Mouse (Mus musculus): ENCODE results near the gene Flvcr1. TPM values are rescaled to one million over a fixed set of nuclear protein-coding genes. Genes with fewer than 3 reads are reported as not detected.

The Flvcr1 gene
- polyA plus RNA-seq (2014; fragmentation: Nextera tagmentation; extraction: Ambion mirVana): 7.3 and 8.2 TPM in 2 replicates

- no peaks in the 10 kb centered on the region for H3K27me3 ChIP-seq (replicated peaks; ENCODE audit: control insufficient read depth, insufficient read depth, low read length)
- 0 out of 2 replicates have a peak, but pooled peaks cover 9% of the 10 kb centered on the region for H3K4me1 ChIP-seq (ENCODE audit: control insufficient read depth, insufficient read depth, low read length)
- no peaks in the 10 kb centered on the region for H3K9me3 ChIP-seq (ENCODE audit: control insufficient read depth, low read length)
- peak within 1 kb of the TSS; percentile 84 for H3K9ac ChIP-seq (ENCODE audit: low read depth, low read length)
- WGBS: under 1% methylated on average over 37 of the region's 50 CpGs
- H3K36me3 ChIP-seq (ENCODE audit: control insufficient read depth, insufficient read depth, low read length): peaks cover 4% of the 10 kb centered on the region; the same call in 1 of the 2 replicates
- H3K4me3 ChIP-seq (ENCODE audit: low read depth, low read length): peak within 1 kb of the TSS; percentile 71
- peak; percentile 100 for DNase-seq (ENCODE audit: low spot score)
- ATAC-seq (ENCODE audit: low read depth): peak; percentile 100
- H3K4me2 ChIP-seq (ENCODE audit: low read depth, low read length): peak within 1 kb of the TSS; percentile 89
- H3K27ac ChIP-seq (replicated peaks; ENCODE audit: low read depth, low read length): peak within 1 kb of the TSS; percentile 82
These were observed at the start of gene Flvcr1 for GRCm38 (mm10) chr1:191026021-191026713. TSS of gene Flvcr1 (minus strand) at chr1:191026158.

- WGBS: 57% methylated on average over 10 of the region's 10 CpGs
- Histone ChIP-seq H3K27ac (replicated peaks; ENCODE audit: low read depth, low read length) (no peak overlapping the region), H3K9me3 (ENCODE audit: control insufficient read depth, low read length) (no peaks in the 10 kb centered on the region), H3K9ac (ENCODE audit: low read depth, low read length) (no peak overlapping the region), H3K4me1 (ENCODE audit: control insufficient read depth, insufficient read depth, low read length) (no peaks in the 10 kb centered on the region), H3K4me3 (ENCODE audit: low read depth, low read length) (no peak overlapping the region), H3K36me3 (ENCODE audit: control insufficient read depth, insufficient read depth, low read length) (peaks cover 67% of the 10 kb centered on the region), H3K27me3 (replicated peaks; ENCODE audit: control insufficient read depth, insufficient read depth, low read length) (no peaks in the 10 kb centered on the region), H3K4me2 (ENCODE audit: low read depth, low read length) (no peak overlapping the region)
- ATAC-seq (ENCODE audit: low read depth) (peak; percentile 18; the same call in 1 of the 2 replicates), DNase-seq (ENCODE audit: low spot score) (peak; percentile 76)
These were observed 49.4 kb upstream of the Flvcr1 start for GRCm38 (mm10) chr1:191075199-191075883.

GRCm38 (mm10) chr1:191073486-191073885, 47.5 kb upstream of the Flvcr1 start:
- H3K27me3 ChIP-seq (replicated peaks; ENCODE audit: control insufficient read depth, insufficient read depth, low read length): no peaks in the 10 kb centered on the region
- H3K36me3 ChIP-seq (ENCODE audit: control insufficient read depth, insufficient read depth, low read length): peaks cover 65% of the 10 kb centered on the region
- WGBS: 88% methylated on average over 4 of the region's 4 CpGs
- H3K4me1 ChIP-seq (ENCODE audit: control insufficient read depth, insufficient read depth, low read length): no peaks in the 10 kb centered on the region
- no peak overlapping the region for H3K27ac ChIP-seq (replicated peaks; ENCODE audit: low read depth, low read length)
- ATAC-seq (ENCODE audit: low read depth) (no peak), DNase-seq (ENCODE audit: low spot score) (no peak)
- no peak overlapping the region for H3K9ac ChIP-seq (ENCODE audit: low read depth, low read length)
- H3K4me2 ChIP-seq (ENCODE audit: low read depth, low read length): no peak overlapping the region
- H3K9me3 ChIP-seq (ENCODE audit: control insufficient read depth, low read length): no peaks in the 10 kb centered on the region
- H3K4me3 ChIP-seq (ENCODE audit: low read depth, low read length): no peak overlapping the region

- H3K27ac ChIP-seq (replicated peaks; ENCODE audit: low read depth, low read length): no peak overlapping the region
- 81% methylated on average over 6 of the region's 6 CpGs for WGBS
- ATAC-seq (ENCODE audit: low read depth): no peak
- DNase-seq (ENCODE audit: low spot score): peak; percentile 27
- H3K4me2 ChIP-seq (ENCODE audit: low read depth, low read length): no peak overlapping the region
- H3K9me3 ChIP-seq (ENCODE audit: control insufficient read depth, low read length): no peaks in the 10 kb centered on the region
- H3K36me3 ChIP-seq (ENCODE audit: control insufficient read depth, insufficient read depth, low read length): peaks cover 65% of the 10 kb centered on the region
- no peaks in the 10 kb centered on the region for H3K27me3 ChIP-seq (replicated peaks; ENCODE audit: control insufficient read depth, insufficient read depth, low read length)
- no peak overlapping the region for H3K9ac ChIP-seq (ENCODE audit: low read depth, low read length)
- no peaks in the 10 kb centered on the region for H3K4me1 ChIP-seq (ENCODE audit: control insufficient read depth, insufficient read depth, low read length)
- H3K4me3 ChIP-seq (ENCODE audit: low read depth, low read length): no peak overlapping the region
These were observed 47.0 kb upstream of the Flvcr1 start for GRCm38 (mm10) chr1:191073001-191073400.

- H3K4me3 ChIP-seq (ENCODE audit: low read depth, low read length): no peak overlapping the region
- no peak overlapping the region for H3K4me2 ChIP-seq (ENCODE audit: low read depth, low read length)
- H3K4me1 ChIP-seq (ENCODE audit: control insufficient read depth, insufficient read depth, low read length): no peaks in the 10 kb centered on the region
- no peaks in the 10 kb centered on the region for H3K9me3 ChIP-seq (ENCODE audit: control insufficient read depth, low read length)
- H3K27me3 ChIP-seq (replicated peaks; ENCODE audit: control insufficient read depth, insufficient read depth, low read length): no peaks in the 10 kb centered on the region
- no peak overlapping the region for H3K27ac ChIP-seq (replicated peaks; ENCODE audit: low read depth, low read length)
- WGBS: 91% methylated on average over 16 of the region's 16 CpGs
- no peak overlapping the region for H3K9ac ChIP-seq (ENCODE audit: low read depth, low read length)
- no peak for DNase-seq (ENCODE audit: low spot score)
- H3K36me3 ChIP-seq (ENCODE audit: control insufficient read depth, insufficient read depth, low read length): peaks cover 65% of the 10 kb centered on the region
- ATAC-seq (ENCODE audit: low read depth): no peak
These were observed 46.5 kb upstream of the Flvcr1 start for GRCm38 (mm10) chr1:191072329-191072913.

- no peak overlapping the region for H3K4me3 ChIP-seq (ENCODE audit: low read depth, low read length)
- H3K9me3 ChIP-seq (ENCODE audit: control insufficient read depth, low read length): no peaks in the 10 kb centered on the region
- no peaks in the 10 kb centered on the region for H3K4me1 ChIP-seq (ENCODE audit: control insufficient read depth, insufficient read depth, low read length)
- no peaks in the 10 kb centered on the region for H3K27me3 ChIP-seq (replicated peaks; ENCODE audit: control insufficient read depth, insufficient read depth, low read length)
- no peak overlapping the region for H3K4me2 ChIP-seq (ENCODE audit: low read depth, low read length)
- H3K9ac ChIP-seq (ENCODE audit: low read depth, low read length): no peak overlapping the region
- peaks cover 62% of the 10 kb centered on the region for H3K36me3 ChIP-seq (ENCODE audit: control insufficient read depth, insufficient read depth, low read length)
- 91% methylated on average over 6 of the region's 6 CpGs for WGBS
- H3K27ac ChIP-seq (replicated peaks; ENCODE audit: low read depth, low read length): no peak overlapping the region
- DNase-seq (ENCODE audit: low spot score) (no peak), ATAC-seq (ENCODE audit: low read depth) (no peak)
These were observed 45.7 kb upstream of the Flvcr1 start for GRCm38 (mm10) chr1:191071613-191072012.

- 88% methylated on average over 4 of the region's 4 CpGs for WGBS
- H3K36me3 ChIP-seq (ENCODE audit: control insufficient read depth, insufficient read depth, low read length): peaks cover 68% of the 10 kb centered on the region
These were observed 44.3 kb upstream of the Flvcr1 start for GRCm38 (mm10) chr1:191070259-191070658.

GRCm38 (mm10) chr1:191068377-191068776, 42.4 kb upstream of the Flvcr1 start:
- no peak overlapping the region for H3K4me2 ChIP-seq (ENCODE audit: low read depth, low read length)
- H3K9me3 ChIP-seq (ENCODE audit: control insufficient read depth, low read length): no peaks in the 10 kb centered on the region
- 79% methylated on average over 5 of the region's 5 CpGs for WGBS
- H3K36me3 ChIP-seq (ENCODE audit: control insufficient read depth, insufficient read depth, low read length): peaks cover 64% of the 10 kb centered on the region
- no peak overlapping the region for H3K4me3 ChIP-seq (ENCODE audit: low read depth, low read length)
- ATAC-seq (ENCODE audit: low read depth): no peak
- H3K4me1 ChIP-seq (ENCODE audit: control insufficient read depth, insufficient read depth, low read length): peaks cover 6% of the 10 kb centered on the region
- no peak overlapping the region for H3K27ac ChIP-seq (replicated peaks; ENCODE audit: low read depth, low read length)
- H3K9ac ChIP-seq (ENCODE audit: low read depth, low read length): no peak overlapping the region
- H3K27me3 ChIP-seq (replicated peaks; ENCODE audit: control insufficient read depth, insufficient read depth, low read length): no peaks in the 10 kb centered on the region
- DNase-seq (ENCODE audit: low spot score): no peak

More at GRCm38 (mm10) chr1:191070259-191070658, 44.3 kb upstream of the Flvcr1 start:
- H3K9ac ChIP-seq (ENCODE audit: low read depth, low read length): no peak overlapping the region
- no peaks in the 10 kb centered on the region for H3K9me3 ChIP-seq (ENCODE audit: control insufficient read depth, low read length)
- no peak for ATAC-seq (ENCODE audit: low read depth)
- H3K4me2 ChIP-seq (ENCODE audit: low read depth, low read length): no peak overlapping the region
- H3K4me3 ChIP-seq (ENCODE audit: low read depth, low read length): no peak overlapping the region
- no peak overlapping the region for H3K27ac ChIP-seq (replicated peaks; ENCODE audit: low read depth, low read length)
- H3K27me3 ChIP-seq (replicated peaks; ENCODE audit: control insufficient read depth, insufficient read depth, low read length): no peaks in the 10 kb centered on the region
- no peak for DNase-seq (ENCODE audit: low spot score)
- H3K4me1 ChIP-seq (ENCODE audit: control insufficient read depth, insufficient read depth, low read length): no peaks in the 10 kb centered on the region
